Mouse (Mus musculus): ENCODE measurements at regions not wholly inside any gene's neighbourhood (a gene's known extent, or its start where the extent isn't known, plus 50 kb on each side); places are given as distances from the start of the nearest gene placed in this dataset.

- TF ChIP-seq CHD2 (IDR thresholded peaks at IDR 0.05; ENCODE audit: low read depth, low read length) (no peak), ZC3H11A (IDR thresholded peaks at IDR 0.05; ENCODE audit: borderline replicate concordance, low read depth, low read length) (no peak)
These were observed 100.0 kb upstream of the Ssbp2 start for GRCm38 (mm10) chr13:91360121-91360520.
